Mouse (Mus musculus) B cell, adult 2 months (primary cell): Measurements from ENCODE around the gene Clic3.

Experiments used
- DNase-seq, 2 experiments: peaks; one replicate each; pipeline ENCODE4 v3.0.0; 2022

Clic3 gene

GRCm38 (mm10) chr2:25450853-25451647 lies 5.6 kb upstream of the Clic3 start:
- DNase-seq = no peak

- DNase-seq = no peak
Measured at GRCm38 (mm10) chr2:25452951-25453350, 3.7 kb upstream of the Clic3 start.

DNA sequence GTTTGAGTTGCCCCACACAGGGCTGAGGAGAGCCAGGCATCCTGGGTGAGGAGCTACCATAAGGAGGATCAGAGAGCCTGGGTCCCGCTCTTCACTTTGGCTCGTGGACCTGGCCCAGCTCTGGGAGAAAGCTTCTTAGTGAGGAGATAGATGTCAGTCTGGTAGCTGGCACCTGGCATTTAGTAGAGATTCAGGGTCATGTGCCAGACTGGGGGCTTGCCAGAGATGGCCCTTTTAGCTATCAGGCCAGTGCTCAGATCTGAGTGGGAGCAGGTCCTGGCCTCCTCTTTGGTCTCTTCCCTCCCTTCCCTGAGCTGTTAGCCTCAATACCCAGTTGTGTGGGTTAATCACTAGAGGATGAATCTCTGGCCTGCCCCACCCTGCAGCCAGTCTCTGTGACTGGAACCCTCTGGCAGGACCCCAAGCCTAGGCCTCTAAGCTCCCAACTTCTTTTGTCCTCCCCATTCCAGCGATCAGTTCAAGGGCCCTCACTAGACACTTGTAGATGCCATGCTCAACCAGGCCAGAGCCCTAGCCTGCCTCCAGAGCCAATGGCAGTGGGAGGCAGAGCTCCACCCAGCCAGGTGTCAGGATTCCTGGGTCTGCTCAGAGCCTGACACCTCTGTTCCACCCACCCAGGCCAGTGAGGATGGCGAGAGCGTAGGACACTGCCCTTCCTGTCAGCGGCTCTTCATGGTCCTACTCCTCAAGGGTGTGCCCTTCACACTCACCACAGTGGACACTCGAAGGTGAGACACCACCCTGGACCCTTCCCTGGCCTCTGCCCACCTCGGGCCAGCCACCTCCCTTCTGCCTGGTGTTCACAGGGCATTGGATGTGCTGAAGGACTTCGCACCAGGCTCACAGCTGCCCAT lies 621 bp downstream of the Clic3 start:
- no peak for DNase-seq

- DNase-seq = no peak
Measured at GRCm38 (mm10) chr2:25458911-25459310, 2.3 kb downstream of the Clic3 start.

DNA sequence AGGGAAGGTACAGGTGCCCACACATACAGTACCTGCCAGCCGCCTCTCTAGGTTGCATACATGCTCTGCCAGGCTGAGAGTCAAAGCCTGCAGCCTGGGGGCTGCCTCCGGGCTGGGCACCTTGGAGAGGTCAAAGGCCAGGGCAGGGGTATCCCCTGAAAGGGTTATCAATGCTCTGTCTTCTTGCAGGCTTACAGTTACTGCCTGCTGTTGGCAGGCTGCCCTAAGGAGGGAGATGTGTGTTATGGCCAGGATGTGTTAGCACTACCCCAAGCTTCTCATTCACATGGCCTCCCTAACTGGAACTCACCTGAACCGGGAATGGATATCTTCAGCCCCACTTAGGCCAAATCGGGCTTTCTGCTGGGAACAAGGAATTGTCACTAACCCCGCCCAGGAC lies 3.5 kb downstream of the Clic3 start:
- DNase-seq = no peak

GRCm38 (mm10) chr2:25460551-25461309 lies 4.1 kb downstream of the Clic3 start, which contains the start of gene Paxx:
TSS of gene Paxx (minus strand) at chr2:25461094.
- DNase-seq = peak; percentile 92 to 94

DNA sequence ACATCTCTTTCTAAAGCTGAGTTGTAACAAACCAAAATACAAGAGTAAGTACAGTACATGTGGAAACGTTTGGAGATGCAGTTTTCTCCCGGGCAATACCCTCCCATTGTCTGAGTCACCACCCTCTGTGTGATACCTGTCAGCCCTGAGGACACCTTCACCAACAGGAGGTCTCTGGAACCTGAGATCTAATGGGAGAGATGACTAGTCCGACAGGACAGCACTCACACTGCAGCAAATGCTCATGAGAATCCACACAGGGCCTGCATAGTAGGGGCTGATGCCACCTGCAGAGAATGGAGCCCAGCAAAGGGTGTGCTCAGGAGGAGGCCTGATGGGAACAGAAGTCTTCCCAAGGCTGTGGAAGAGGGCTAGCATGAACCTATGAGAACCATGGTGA lies 4.8 kb downstream of the Clic3 start:
- no peak for DNase-seq

DNA sequence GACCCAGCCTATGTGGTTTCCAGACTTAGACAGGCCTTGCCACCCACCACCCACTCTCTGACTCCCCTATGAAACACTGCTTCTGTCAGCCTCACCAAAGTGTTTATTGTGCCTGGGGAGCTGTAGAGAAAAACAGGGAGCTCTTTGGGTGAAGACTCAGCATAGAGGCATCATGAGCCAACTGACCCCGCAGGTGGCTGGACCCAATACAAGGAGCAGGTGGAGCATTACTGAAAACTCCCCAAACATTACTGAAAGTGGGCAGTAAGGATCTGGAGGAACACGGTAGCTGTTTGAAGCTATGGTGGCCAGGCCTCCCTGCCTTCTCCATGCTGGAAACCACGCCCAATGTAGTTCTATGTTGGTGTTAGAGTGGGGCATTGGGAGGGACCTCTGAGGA lies 7.0 kb downstream of the Clic3 start:
- no peak for DNase-seq

- DNase-seq = no peak
Measured at GRCm38 (mm10) chr2:25465256-25465655, 8.6 kb downstream of the Clic3 start.

DNA sequence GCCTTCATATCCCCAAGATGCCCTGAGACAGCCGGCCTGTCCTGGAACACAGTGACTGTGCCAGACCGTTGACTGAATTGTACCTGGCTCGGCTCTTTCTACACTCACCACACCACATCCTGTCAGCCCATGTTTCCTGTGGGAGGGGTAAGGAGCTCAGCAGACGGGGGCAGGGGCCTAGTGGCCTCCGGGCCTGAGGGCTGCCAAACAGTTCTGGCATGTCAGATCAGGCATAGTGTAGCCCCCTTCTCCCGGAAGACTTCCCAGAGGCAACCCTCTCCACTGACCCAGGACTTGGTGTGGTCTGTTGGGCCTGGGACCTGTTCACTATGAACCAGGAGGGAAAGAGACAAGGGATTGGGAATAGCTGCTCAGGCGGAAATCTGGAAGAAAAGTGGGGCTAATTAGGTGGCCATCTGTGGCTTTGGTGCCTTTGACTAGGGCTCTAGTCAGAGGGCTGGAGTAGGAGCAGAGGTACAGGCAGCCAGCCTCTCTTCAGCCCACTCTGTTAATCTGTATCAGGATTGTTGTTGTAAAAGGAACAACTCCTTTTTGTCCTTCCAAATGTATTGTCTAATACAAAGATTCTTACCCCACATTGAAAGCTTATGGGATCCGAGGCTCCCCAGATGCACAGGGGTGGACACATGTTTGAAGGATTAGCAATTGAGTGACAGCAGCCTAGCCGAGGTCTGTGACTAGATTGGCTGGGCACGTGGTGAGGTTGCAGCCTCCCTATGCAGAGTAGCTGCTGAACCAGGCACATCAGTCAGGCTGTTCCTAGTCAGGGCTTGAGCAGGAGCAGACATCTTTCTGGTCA lies 9.4 kb downstream of the Clic3 start:
- DNase-seq = peak; percentile 79 to 82

- no peak for DNase-seq
Measured at GRCm38 (mm10) chr2:25467606-25468303, 11.1 kb downstream of the Clic3 start.

- no peak for DNase-seq
Measured at GRCm38 (mm10) chr2:25468962-25469915, 12.6 kb downstream of the Clic3 start.

GRCm38 (mm10) chr2:25469969-25470368 lies 13.3 kb downstream of the Clic3 start, which contains the start of gene Ptgds:
TSS of gene Ptgds (minus strand) at chr2:25470046.
- no peak for DNase-seq

DNA sequence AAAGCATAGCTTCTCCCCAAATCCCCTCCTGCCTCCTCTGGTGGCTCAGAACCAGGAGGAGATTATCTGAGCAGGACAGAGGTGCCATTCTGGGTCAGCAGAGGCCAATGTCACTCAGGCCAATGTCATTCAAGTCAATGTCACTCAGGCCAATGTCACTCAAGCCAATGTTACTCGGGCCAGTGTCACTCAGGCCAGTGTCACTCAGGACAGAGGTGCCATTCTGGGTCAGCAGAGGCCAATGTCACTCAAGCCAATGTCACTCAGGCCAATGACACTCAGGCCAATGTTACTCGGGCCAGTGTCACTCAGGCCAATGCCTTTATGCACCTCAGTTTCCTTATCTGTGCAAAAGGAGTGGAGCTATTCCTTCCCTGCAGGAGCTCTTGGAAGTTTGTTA lies 15.9 kb downstream of the Clic3 start:
- DNase-seq = no peak

DNA sequence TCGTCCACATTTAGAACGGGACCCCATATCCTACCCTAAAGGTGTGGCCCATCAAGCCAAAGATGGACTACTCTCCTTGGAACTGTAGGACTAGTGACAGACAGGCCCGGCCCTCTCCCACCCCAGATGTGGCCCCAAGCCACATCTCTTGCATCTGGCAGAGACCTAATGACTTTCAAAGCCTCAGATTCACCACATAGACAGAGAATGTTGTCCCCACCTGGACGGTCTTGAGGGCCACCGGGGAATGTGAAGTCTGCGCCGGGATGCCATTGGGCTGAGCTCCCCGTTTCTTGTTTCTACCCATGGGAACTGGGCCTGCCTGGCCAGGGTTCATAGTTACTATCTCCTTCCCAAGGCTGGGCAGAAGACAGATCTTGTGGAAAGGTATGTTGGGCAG lies 20.9 kb downstream of the Clic3 start:
- no peak for DNase-seq

DNA sequence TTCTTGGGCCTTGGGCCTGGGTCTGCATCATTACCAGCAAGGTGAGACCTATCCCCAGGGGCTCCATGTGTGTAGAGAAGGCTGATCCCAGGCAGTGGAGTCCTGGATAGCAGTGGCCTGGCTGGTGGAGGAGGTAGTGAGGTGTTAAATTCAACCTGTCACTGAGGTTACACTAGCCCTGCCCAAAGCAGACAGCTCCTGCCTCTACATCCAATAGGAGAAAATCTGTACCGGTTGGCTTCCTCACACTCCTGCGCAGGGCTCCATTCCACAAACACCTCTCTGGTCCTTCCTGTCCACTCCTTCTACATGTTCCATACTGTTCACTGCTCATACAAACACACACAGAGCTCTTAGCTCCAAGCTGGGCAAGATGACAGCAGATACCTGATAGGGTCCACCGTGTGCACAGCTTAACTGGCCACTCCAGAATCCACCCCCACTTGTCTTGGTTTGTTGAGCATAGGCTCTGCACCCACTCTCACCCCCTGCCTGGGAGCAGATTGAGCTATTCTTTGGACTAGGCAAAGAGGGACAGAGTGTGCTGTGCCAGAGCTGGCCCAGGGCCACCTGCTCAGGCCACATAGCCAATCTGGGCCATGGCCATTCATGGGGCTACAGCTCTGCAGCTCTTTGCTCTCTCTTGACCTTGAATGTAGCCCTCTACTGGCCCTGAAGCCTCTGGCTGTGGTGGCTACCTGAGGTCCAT lies 21.5 kb downstream of the Clic3 start:
- DNase-seq = no peak

DNA sequence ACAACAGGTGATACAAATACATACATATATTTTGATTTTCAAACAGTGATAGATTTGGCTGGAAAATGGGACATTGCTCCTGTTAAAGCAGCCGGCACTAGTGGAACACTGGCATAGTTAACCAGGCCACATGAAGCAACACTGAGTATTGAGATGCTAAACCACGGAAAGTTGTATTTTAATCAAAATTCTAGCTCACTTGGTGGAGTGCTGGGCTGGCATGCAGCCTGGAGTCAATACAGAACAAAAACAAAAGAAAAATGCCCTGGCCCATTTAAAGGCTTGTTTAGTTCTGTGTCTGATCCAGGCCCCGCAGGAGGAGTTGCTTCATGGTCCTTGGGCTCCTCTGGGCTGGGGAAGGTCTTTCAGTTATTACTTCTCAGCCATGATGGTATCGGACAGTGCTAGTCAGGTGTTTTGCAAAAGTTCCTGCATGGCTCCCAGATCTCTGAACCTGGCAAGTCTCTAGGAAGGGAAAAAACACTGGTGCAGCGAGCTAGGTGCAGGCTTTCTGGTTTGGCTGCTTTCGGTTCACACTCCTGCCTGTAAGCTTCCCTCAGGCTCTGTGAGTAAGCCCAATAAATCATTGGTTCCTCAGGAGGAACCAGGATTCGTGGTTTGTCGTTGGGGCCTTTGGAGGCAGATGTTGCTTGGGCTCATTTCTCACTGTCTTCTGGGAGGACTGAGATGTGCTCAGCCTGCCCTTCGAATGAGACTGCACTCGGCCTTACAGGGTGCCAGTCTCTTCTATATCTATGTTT lies 23.1 kb downstream of the Clic3 start:
- DNase-seq = no peak

DNA sequence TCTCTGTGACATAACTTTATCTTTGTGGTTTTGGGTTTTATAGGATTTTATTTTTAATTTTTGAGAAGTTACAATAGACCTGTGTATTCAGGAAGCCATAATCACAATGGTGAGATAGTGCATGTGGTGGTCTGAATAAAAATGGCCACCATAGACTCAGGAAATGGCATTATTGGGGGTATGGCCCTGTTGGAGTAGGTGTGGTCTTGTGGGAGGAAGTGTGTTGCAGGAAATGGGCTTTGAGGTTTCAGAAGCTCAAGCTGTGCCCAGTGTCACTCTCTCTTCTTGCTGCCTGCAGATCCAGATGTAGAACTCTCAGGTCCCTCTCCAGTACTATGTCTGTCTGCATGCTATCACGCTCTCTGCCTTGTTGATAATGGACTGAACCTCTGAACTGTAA lies 23.9 kb downstream of the Clic3 start:
- DNase-seq = no peak

DNA sequence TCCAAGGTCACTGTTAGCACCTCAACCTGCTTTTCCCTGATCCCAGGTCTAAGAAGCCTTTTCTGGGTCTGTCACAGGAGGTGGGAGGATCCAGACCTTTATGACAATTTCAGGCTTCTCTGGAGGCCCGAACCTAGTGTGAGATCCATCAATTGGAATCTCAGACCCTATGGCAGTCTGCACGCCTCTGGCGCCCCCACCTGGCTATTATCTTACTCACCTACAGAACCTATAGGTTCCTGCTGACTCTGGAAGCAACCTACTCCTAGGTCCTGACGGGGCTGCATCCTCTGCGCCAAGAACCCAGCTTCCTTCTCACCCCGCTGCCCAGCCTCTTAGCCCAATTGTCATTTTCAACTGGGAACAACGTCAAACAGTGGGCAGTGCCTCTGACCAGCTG lies 26.3 kb downstream of the Clic3 start:
- DNase-seq = peak; percentile 79 to 83
